Mouse (Mus musculus): ENCODE results near the gene Scn2a. TPM values are rescaled to one million over a fixed set of nuclear protein-coding genes. Genes with fewer than 3 reads are reported as not detected.
A peak's percentile ranks its signal among the peaks of the same experiment; 100 is the strongest.

Scn2a gene
- polyA plus RNA-seq, 1 experiment from 2014 or later: 3.6 TPM

DNA sequence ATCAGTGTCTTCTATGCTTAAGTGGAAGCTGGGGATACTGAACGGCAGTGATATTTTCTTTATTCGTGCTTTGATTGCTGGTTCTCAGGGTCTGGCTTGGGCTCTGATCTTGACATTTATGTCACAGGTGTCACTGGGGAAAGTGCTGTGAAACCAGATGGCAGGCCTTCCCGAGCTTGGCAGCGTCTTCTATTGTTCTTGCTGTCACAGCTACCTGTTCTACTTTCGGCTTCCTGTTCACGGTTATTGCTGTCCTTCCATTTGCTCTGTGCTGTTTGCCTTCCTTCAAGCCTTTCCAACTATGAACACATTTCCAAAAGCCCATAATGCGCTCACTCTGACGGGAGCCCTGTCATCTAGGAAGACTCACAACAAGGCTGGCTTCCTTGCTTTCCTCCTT, 37.9 kb downstream of the Scn2a start:
- no peak overlapping the region for H3K4me3 ChIP-seq (ENCODE audit: low read length)
- no peak overlapping the region for H3K27ac ChIP-seq (ENCODE audit: low read depth, low read length)
- H3K9ac ChIP-seq (ENCODE audit: low read depth, low read length): no peak overlapping the region
- H3K9me3 ChIP-seq (ENCODE audit: control insufficient read depth, low read length): no peaks in the 10 kb centered on the region
- no peaks in the 10 kb centered on the region for H3K27me3 ChIP-seq (ENCODE audit: control insufficient read depth, insufficient read depth, low read length)
- H3K4me1 ChIP-seq (ENCODE audit: control insufficient read depth, insufficient read depth, low read length): no peaks in the 10 kb centered on the region
- no peak for ATAC-seq (ENCODE audit: low FRiP score, low TSS enrichment)
- no peak overlapping the region for H3K4me2 ChIP-seq (replicated peaks; ENCODE audit: low read depth, low read length)
- WGBS: 82% methylated on average over 8 of the region's 8 CpGs
- H3K36me3 ChIP-seq (ENCODE audit: control insufficient read depth, insufficient read depth, low read length): no peaks in the 10 kb centered on the region

GRCm38 (mm10) chr2:65663892-65664291, 43.3 kb downstream of the Scn2a start:
- Histone ChIP-seq H3K27ac (ENCODE audit: low read depth, low read length) (no peak overlapping the region), H3K4me3 (ENCODE audit: low read length) (no peak overlapping the region), H3K27me3 (ENCODE audit: control insufficient read depth, insufficient read depth, low read length) (no peaks in the 10 kb centered on the region), H3K36me3 (ENCODE audit: control insufficient read depth, insufficient read depth, low read length) (no peaks in the 10 kb centered on the region), H3K9ac (ENCODE audit: low read depth, low read length) (no peak overlapping the region), H3K4me2 (replicated peaks; ENCODE audit: low read depth, low read length) (no peak overlapping the region), H3K9me3 (ENCODE audit: control insufficient read depth, low read length) (no peaks in the 10 kb centered on the region), H3K4me1 (ENCODE audit: control insufficient read depth, insufficient read depth, low read length) (no peaks in the 10 kb centered on the region)
- ATAC-seq (ENCODE audit: low FRiP score, low TSS enrichment): no peak

DNA sequence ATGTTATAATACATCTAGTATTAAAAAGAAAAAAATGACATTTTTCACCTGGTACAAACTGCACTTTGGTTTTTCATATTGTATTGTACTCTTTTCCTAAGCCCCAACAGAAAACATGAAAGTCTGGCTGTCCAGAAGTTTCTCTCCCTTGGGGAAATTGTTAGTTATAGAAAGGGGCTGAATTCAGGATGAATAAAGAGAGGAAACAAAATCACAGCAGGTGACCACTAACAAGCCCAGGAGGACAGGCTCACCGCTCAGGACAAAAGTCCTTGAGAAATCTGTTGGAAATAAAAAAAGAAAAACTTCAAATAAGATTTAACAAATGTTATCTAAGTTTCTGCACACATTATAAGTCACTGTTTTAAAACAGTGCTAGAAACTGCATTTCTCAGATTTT, 43.9 kb downstream of the Scn2a start:
- H3K36me3 ChIP-seq (ENCODE audit: control insufficient read depth, insufficient read depth, low read length): no peaks in the 10 kb centered on the region
- no peak for ATAC-seq (ENCODE audit: low FRiP score, low TSS enrichment)
- no peak overlapping the region for H3K27ac ChIP-seq (ENCODE audit: low read depth, low read length)
- H3K4me2 ChIP-seq (replicated peaks; ENCODE audit: low read depth, low read length): no peak overlapping the region
- H3K4me1 ChIP-seq (ENCODE audit: control insufficient read depth, insufficient read depth, low read length): no peaks in the 10 kb centered on the region
- WGBS: 82% methylated on average over 1 of the region's 1 CpGs
- no peak overlapping the region for H3K4me3 ChIP-seq (ENCODE audit: low read length)
- no peak overlapping the region for H3K9ac ChIP-seq (ENCODE audit: low read depth, low read length)
- H3K9me3 ChIP-seq (ENCODE audit: control insufficient read depth, low read length): no peaks in the 10 kb centered on the region
- H3K27me3 ChIP-seq (ENCODE audit: control insufficient read depth, insufficient read depth, low read length): no peaks in the 10 kb centered on the region

DNA sequence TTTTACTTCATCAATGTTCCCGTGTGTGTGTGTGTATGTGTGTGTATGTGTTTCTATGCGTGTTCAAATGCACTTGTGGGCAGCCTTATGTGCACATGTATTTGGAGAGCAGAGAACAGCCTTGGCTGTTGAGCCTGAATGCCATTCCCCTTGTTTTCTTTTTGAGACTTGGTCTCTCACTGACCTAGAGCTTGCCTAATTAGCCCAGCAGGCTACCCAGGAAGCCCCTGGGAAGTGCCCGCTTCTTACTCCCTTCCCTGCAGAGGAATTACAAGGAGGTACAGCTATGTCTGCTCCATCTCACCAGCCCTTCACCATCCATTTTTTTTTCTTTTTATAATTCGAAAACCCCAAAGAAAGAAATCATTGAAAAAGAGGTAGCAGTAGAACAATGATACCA, 44.6 kb downstream of the Scn2a start:
- Histone ChIP-seq H3K9ac (ENCODE audit: low read depth, low read length) (no peak overlapping the region), H3K27ac (ENCODE audit: low read depth, low read length) (no peak overlapping the region), H3K4me2 (replicated peaks; ENCODE audit: low read depth, low read length) (no peak overlapping the region), H3K9me3 (ENCODE audit: control insufficient read depth, low read length) (no peaks in the 10 kb centered on the region), H3K4me1 (ENCODE audit: control insufficient read depth, insufficient read depth, low read length) (no peaks in the 10 kb centered on the region), H3K4me3 (ENCODE audit: low read length) (no peak overlapping the region), H3K36me3 (ENCODE audit: control insufficient read depth, insufficient read depth, low read length) (no peaks in the 10 kb centered on the region), H3K27me3 (ENCODE audit: control insufficient read depth, insufficient read depth, low read length) (no peaks in the 10 kb centered on the region)
- no peak for ATAC-seq (ENCODE audit: low FRiP score, low TSS enrichment)
- 52% methylated on average over 4 of the region's 4 CpGs for WGBS

DNA sequence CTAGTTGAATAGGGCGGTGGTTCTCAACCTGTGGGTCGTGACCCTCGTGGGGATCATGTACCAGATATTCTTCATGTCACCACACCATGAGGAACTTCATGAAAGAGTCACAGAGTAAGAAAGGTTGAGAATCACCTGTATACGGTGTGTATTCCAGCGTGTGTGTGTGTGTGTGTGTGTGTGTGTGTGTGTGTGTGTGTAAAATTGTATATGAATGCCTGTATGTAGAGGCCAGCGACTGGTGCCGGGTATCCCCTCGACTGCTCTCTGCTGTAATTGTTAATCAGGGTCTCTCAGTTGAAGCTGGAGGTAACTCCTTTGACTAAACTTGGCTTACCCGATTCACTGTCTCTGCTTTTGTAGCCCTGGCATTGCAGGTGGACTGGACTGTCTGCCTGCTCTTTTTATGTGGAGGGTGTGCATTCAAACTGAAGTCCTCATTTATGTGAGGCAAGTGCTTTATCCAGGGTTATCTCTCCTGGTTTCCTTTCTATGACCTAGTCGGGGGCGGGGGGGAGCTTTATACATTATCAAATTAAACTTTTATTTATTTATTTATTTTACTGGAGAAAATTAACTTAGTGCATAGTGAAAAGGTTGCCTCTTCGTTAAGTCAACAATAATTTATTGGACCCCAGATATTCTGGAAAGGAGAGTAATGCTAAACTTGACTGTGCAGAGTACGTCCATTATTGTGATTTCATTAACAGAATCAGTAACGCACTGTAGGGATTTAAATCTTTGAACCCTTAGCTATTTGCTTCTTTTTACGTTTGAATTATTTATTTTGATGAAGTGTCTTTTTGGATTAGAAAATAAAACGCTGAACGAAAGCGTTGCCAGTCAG, 47.2 kb downstream of the Scn2a start:
- peak; percentile 56 for ATAC-seq (ENCODE audit: low FRiP score, low TSS enrichment)
- Histone ChIP-seq H3K4me2 (replicated peaks; ENCODE audit: low read depth, low read length) (peak overlapping the region; percentile 45), H3K4me1 (ENCODE audit: control insufficient read depth, insufficient read depth, low read length) (no peaks in the 10 kb centered on the region), H3K9ac (ENCODE audit: low read depth, low read length) (peak overlapping the region; percentile 31; the same call in 1 of the 2 replicates), H3K4me3 (ENCODE audit: low read length) (peak overlapping the region; percentile 37), H3K27me3 (ENCODE audit: control insufficient read depth, insufficient read depth, low read length) (no peaks in the 10 kb centered on the region), H3K36me3 (ENCODE audit: control insufficient read depth, insufficient read depth, low read length) (no peaks in the 10 kb centered on the region), H3K27ac (ENCODE audit: low read depth, low read length) (no peak overlapping the region), H3K9me3 (ENCODE audit: control insufficient read depth, low read length) (no peaks in the 10 kb centered on the region)
- WGBS: 55% methylated on average over 18 of the region's 18 CpGs

DNA sequence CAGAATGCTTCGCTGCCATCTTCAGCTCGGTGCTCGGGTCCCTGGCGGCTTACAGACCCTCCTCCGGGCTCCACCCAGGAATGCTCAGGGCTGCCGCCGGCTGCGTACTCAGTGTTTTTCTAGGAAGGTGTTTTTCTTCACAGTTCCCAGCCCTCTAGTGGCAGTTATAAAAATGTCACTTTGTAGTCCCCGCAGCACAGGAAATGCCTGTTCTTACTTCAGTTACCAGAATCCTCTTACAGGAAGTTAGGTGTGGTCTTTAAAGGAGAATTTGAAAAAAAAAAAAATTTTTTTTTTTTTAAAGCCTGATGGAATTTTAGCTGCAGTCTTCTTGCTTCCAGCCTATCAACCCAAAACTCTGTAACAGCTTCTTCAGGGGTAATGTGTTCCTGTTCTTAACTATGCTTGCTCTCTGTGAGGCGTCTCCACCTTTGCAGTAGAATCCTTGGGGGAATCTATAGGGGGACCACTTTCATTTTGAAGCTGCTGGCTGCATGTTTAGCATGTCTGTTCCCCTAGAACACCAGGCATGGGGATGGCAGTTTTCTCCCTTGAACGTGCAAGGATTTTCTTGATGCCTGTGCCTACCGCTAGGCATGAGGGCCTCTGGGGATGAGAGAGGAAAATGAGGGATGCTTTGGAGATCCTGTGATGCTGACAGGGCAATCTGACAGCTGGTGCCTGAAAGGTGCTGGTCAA, 48.0 kb downstream of the Scn2a start:
- no peaks in the 10 kb centered on the region for H3K27me3 ChIP-seq (ENCODE audit: control insufficient read depth, insufficient read depth, low read length)
- no peaks in the 10 kb centered on the region for H3K36me3 ChIP-seq (ENCODE audit: control insufficient read depth, insufficient read depth, low read length)
- ATAC-seq (ENCODE audit: low FRiP score, low TSS enrichment): peak; percentile 98
- peak overlapping the region; percentile 37 for H3K4me3 ChIP-seq (ENCODE audit: low read length)
- H3K27ac ChIP-seq (ENCODE audit: low read depth, low read length): no peak overlapping the region
- whole genome bisulfite sequencing: 17% methylated on average over 12 of the region's 12 CpGs
- H3K4me2 ChIP-seq (replicated peaks; ENCODE audit: low read depth, low read length): peak overlapping the region; percentile 47
- H3K9me3 ChIP-seq (ENCODE audit: control insufficient read depth, low read length): no peaks in the 10 kb centered on the region
- H3K9ac ChIP-seq (ENCODE audit: low read depth, low read length): peak overlapping the region; percentile 32; the same call in 1 of the 2 replicates
- no peaks in the 10 kb centered on the region for H3K4me1 ChIP-seq (ENCODE audit: control insufficient read depth, insufficient read depth, low read length)

GRCm38 (mm10) chr2:65669561-65669960, 49.0 kb downstream of the Scn2a start:
- H3K9ac ChIP-seq (ENCODE audit: low read depth, low read length): no peak overlapping the region
- no peak overlapping the region for H3K27ac ChIP-seq (ENCODE audit: low read depth, low read length)
- H3K36me3 ChIP-seq (ENCODE audit: control insufficient read depth, insufficient read depth, low read length): no peaks in the 10 kb centered on the region
- H3K4me1 ChIP-seq (ENCODE audit: control insufficient read depth, insufficient read depth, low read length): no peaks in the 10 kb centered on the region
- no peak for ATAC-seq (ENCODE audit: low FRiP score, low TSS enrichment)
- no peaks in the 10 kb centered on the region for H3K9me3 ChIP-seq (ENCODE audit: control insufficient read depth, low read length)
- H3K4me2 ChIP-seq (replicated peaks; ENCODE audit: low read depth, low read length): no peak overlapping the region
- no peak overlapping the region for H3K4me3 ChIP-seq (ENCODE audit: low read length)
- WGBS: 68% methylated on average over 8 of the region's 8 CpGs
- H3K27me3 ChIP-seq (ENCODE audit: control insufficient read depth, insufficient read depth, low read length): no peaks in the 10 kb centered on the region

DNA sequence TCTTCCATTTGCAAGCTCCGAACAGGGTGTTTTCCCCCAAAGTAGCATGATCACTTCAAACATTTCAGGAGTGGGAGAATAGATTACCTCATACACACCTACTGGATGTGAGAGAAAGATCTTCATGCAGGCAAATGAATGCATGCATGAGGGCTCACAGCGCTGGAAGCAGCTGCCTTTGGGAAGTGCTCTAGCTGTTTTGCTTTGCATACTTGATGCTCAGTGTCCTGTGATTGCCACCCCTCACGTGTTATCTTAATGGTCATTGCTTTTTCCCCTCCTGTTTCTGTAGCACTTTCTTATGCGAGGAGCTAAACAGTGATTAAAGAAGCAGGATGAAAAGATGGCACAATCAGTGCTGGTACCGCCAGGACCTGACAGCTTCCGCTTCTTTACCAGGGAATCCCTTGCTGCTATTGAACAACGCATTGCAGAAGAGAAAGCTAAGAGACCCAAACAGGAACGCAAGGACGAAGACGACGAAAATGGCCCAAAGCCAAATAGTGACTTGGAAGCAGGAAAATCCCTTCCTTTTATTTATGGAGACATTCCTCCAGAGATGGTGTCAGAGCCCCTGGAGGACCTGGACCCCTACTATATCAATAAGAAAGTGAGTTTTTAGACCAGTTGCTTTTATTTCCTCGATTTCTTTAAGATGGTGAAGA, 49.7 kb downstream of the Scn2a start:
- no peaks in the 10 kb centered on the region for H3K9me3 ChIP-seq (ENCODE audit: control insufficient read depth, low read length)
- H3K27ac ChIP-seq (ENCODE audit: low read depth, low read length): no peak overlapping the region
- no peaks in the 10 kb centered on the region for H3K4me1 ChIP-seq (ENCODE audit: control insufficient read depth, insufficient read depth, low read length)
- no peaks in the 10 kb centered on the region for H3K27me3 ChIP-seq (ENCODE audit: control insufficient read depth, insufficient read depth, low read length)
- 61% methylated on average over 12 of the region's 12 CpGs for WGBS
- no peak overlapping the region for H3K4me3 ChIP-seq (ENCODE audit: low read length)
- no peak for ATAC-seq (ENCODE audit: low FRiP score, low TSS enrichment)
- no peak overlapping the region for H3K4me2 ChIP-seq (replicated peaks; ENCODE audit: low read depth, low read length)
- H3K36me3 ChIP-seq (ENCODE audit: control insufficient read depth, insufficient read depth, low read length): no peaks in the 10 kb centered on the region
- H3K9ac ChIP-seq (ENCODE audit: low read depth, low read length): no peak overlapping the region

DNA sequence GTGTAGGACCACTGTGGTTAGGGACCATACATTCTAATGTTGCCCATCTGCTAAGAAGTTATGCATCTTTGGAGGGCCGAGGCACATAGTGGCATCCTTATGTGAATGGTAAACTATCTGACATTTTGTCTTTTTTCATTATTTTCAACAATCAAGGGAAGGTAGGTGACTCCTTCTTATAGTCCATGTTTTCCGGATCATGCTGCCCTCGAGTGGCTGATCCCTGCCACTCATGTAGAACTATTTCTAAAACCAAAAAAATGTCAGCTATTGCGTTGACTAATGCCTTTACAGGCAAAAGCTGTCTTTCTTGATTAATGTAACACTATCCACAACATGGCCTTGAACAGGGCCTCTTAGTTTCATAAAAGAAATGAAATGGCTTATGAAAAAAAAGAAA, 59.0 kb downstream of the Scn2a start:
- no peak overlapping the region for H3K27ac ChIP-seq (ENCODE audit: low read depth, low read length)
- 80% methylated on average over 4 of the region's 4 CpGs for WGBS
- H3K9ac ChIP-seq (ENCODE audit: low read depth, low read length): no peak overlapping the region
- ATAC-seq (ENCODE audit: low FRiP score, low TSS enrichment): no peak
- H3K4me2 ChIP-seq (replicated peaks; ENCODE audit: low read depth, low read length): no peak overlapping the region
- no peaks in the 10 kb centered on the region for H3K4me1 ChIP-seq (ENCODE audit: control insufficient read depth, insufficient read depth, low read length)
- no peak overlapping the region for H3K4me3 ChIP-seq (ENCODE audit: low read length)
- no peaks in the 10 kb centered on the region for H3K27me3 ChIP-seq (ENCODE audit: control insufficient read depth, insufficient read depth, low read length)
- no peaks in the 10 kb centered on the region for H3K36me3 ChIP-seq (ENCODE audit: control insufficient read depth, insufficient read depth, low read length)
- no peaks in the 10 kb centered on the region for H3K9me3 ChIP-seq (ENCODE audit: control insufficient read depth, low read length)

Measured in kidney, embryonic 14.5 days (tissue).